Mouse (Mus musculus): Measurements from ENCODE around the gene Slc7a6. TPM values are rescaled to one million over a fixed set of nuclear protein-coding genes. Genes with fewer than 3 reads are reported as not detected.
A peak's percentile ranks its signal among the peaks of the same experiment; 100 is the strongest.

Slc7a6 gene
- total RNA-seq, 2 experiments from 2014 or later = 23.2 to 26.2 TPM

DNA sequence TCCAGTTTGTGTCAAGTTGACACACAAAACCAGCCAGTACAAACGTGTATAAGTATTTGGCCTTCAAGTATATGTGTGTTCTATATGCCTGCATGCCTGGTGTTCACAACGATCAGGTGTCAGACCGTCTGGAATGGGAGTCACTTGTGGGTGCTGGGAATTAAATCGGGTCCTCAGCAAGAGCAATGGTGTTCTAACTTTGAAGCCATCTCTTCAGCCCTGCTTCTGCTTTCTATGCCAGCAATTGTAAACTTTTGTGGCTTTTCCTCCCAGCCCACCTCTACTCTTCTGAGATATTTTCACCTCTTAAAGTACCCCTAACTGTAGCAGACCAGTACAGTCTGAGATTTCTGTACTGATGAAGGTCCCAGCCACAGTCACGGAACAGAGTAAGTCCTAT is 28.5 kb upstream of the Slc7a6 start:
- DNase-seq (ENCODE audit: low spot score in 2 of 2) = no peak

DNA sequence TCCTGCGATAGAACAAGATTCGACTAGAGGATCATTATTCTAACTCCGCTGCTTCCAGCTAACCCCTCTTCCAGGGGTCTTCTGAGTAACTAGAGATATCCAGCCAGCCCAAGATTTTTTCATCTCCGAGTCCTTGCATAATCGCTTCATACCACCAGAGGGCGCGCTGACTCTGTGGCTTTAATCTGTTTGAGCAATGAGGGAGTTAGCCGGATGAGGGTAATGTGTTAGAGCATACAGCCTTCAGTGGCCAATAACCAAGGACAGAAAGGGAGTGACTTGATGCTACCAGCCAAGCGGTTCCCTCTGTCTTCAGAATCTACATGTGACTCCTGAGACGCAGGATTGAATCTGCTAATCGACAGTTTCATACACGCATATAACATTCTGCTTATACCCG is 27.9 kb upstream of the Slc7a6 start:
- DNase-seq (ENCODE audit: low spot score in 2 of 2) = peak; percentile 86 to 89

DNA sequence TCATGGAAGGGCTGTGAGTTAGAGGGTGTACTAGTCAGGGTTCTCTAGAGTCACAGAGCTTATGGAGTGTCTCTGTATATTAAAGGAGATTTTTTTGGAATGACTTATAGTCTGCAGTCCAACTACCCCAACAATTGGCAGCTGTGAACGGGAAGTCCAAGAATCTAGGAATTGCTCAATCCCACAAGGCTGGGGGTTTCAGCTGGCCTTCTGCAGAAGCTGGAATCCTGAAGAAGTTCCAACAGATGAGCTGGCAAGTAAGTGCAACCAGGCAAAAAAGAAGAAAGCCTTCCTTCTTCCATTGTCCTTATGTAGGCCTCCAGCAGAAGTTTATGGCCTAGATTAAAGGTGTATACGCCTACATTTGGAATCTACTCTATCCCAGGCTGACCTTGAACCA is 23.3 kb upstream of the Slc7a6 start:
- DNase-seq (ENCODE audit: low spot score in 2 of 2) = no peak

DNA sequence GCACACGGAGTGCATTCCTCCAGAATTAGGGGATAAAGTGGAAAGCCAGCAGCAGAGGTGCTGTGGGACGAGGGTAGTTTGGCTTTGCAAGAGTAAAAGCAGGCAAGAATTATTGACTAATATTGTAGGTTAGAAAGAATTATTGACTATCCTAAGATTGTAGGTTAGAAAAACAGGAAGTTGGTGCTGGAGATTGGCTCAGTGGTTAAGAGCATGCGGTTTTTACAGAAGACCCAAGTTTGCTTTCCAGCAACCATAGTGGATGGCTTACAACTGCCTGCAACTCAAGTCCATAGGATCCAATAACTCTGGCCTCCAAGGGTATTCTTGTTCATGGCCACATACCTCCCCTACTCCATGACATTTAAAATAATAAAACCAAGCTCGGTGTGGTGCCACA is 22.6 kb upstream of the Slc7a6 start:
- DNase-seq (ENCODE audit: low spot score in 2 of 2) = no peak

DNA sequence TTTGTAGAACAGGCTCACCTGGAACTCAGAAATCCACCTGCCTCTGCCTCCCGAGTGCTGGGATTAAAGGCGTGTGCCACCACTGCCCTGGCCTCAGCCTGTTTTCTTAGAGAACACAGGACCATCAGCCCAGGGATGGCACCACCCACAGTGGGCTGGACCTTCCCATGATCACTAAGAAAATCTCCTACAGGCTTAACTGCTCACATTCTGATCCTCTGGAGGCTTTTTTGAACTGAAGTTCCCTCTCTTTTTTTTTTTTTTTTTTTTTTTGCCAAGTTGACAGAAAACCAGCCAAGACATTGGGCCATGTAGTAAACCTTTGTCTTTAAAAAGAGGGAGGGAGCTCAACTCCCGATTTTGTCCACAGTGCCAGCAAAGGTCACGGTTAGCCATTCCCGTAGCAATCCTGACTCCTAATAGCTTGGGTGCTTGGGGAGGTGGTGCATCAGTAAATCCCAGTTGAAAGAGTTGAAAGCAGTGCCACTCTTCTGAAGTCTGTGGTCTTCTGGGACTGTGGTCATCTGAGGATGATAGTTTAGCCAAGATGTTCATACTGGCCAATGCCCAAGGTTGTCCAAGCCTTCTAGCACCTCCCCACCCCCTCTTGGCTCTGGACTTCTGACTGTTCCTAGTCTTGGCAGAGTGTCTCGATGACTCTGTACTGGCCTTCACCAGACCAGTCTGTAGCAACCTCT is 20.6 kb upstream of the Slc7a6 start:
- no peak for DNase-seq (ENCODE audit: low spot score in 2 of 2)

DNA sequence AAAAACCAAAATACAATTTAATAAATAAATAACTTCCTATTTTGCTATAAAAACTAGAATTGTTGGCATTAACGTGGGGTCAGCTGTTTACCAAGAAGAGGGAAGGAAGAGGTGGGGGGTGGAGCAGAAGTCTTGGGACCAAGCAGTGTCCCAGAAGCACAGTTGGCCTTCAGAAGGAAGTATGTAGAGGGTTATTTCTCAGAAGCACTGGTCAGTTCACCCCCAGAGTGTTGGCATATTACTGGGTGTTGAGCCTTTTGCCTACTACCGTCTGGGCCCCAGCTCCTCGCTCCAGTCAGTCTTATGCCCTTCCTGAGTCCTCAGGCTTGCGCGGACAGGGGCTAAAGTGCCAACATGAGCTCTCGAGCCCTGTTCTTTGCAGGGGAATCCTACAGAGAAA is 19.6 kb upstream of the Slc7a6 start:
- no peak for DNase-seq (ENCODE audit: low spot score in 2 of 2)

DNA sequence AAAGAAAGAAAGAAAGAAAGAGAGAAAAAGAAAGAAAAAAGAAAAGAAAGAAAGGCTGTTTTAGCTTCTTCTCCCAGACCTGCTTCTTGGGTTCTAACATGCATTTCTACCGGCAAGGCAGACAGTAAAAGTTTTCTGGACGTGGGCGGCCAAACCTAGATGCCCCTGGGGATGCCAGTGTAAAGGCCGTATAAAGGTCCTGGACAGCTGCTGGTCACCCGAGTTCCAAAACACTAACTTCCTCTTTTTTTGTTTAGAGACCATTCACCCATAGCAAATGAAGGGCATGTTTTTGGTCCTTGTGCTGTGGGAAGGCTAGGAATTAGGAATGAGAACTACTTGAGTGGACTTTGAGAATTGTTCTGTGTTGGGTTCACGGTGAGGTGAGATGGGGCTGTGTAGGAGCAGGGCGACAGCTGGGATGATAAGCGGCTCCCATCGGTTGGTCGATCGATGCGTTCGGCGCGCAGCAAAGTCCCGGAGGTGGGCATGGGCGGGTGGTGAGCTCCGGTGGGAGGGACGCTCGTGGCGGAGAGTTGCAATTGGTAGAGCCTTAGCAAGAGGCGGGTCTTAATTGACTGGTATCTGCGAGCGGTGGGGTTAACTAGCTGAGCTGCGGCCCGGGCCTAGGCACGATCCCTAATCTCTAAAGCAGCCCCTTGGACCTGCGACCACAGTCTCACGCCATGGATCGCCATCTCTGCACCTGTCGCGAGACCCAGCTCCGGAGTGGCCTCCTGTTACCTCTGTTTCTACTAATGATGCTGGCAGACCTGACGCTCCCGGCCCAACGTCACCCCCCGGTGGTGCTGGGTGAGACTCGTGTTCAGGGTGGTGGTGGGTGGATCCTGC is 18.6 kb upstream of the Slc7a6 start, which contains the start of gene Pla2g15:
Gene Pla2g15 (plus strand): TSS at position 599 of the 852 bp plus-strand sequence.
- peak; percentile 90 to 93 for DNase-seq (ENCODE audit: low spot score in 2 of 2)

DNA sequence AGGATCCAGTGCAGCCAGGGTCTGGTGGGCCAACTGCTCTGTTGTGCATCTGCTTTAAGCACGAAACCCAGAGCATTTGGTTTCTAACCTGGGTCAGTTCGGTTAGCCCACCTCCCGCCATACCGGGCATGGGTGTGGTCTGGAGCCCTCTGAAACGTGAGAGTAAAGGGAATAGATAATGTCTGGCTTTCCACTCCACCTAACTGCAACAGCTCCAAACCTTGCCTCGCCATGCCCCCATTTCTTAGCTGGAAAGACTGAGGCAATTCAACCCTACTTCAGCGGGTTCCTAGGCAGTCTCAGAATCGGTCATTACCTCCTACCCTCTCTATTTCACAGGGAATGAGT is 18.0 kb upstream of the Slc7a6 start:
- no peak for DNase-seq (ENCODE audit: low spot score in 2 of 2)

DNA sequence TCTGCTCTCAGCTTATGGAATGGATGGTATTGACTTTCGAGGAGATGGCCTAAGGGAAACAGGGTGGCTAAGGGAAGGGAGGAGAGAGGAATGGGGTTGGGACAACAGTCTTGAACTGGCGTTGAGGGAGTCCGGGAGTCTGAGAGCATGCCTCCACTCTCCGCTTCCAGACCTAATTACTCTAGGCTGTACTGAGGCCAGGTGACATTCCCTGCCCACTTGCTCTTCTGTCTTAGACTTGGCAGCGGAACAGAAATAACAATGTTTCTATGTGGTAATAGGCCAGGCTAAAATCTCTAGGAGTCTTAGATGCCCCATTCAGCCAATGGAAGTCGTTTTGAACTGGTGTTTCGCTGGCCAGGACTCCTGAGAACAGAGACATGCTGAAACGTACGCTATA is 17.6 kb upstream of the Slc7a6 start:
- DNase-seq (ENCODE audit: low spot score in 2 of 2) = no peak

DNA sequence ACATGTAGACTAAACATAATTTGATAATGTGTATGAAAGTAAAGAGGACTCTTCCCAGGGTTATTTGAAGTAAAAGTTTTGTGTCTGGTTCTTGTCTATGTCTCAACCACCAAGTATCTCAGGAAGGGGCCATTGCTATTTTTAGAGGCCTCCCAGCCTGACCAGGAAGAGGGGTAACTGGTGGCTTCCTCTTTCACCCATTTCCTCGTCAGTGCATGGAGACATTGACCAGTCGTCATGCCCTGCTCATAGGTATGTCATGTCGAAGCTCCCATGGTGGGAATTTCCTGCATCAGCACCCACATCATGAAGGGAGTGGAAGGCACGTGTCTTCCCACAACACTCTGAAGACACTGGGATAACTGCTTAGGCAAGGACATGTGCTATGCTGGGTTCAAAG is 15.8 kb upstream of the Slc7a6 start:
- no peak for DNase-seq (ENCODE audit: low spot score in 2 of 2)

DNA sequence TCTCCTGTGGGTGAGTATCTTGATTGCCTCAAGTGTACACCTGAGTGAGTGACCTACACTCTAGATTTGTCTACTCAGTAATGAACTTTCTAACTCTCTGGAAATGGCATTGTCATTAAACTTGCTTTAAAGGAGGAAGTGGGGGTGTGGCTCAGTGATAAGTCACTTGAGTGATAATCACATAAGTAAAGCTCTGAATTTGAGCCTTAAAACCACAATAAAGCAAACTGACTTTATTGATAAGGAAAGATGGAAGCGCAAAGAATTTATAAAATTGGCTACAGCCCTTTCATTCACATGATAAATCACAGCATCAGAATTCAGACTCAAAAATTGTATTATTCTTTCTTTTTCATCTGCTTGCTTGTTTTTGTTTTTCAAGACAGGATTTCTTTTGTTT is 11.2 kb upstream of the Slc7a6 start:
- DNase-seq (ENCODE audit: low spot score in 2 of 2) = no peak

DNA sequence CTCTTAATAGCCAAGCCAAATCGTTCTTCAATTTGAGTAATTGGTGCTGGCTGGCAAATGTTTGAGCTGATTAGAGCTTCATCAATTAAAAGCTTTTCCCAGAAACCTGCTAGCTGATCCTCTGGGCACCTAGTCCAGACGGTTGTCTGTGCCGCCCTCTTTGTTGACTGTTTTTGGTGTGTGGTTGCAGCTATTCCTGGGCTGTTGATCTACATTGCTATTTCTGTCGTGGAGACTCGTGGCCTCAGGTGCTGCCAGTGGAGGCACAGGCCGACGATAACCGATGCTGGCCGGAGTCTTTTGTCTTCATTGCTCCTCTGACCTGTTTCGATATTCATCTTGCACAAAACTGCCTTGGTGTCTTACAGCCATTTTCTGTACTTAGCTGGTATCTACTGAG is 10.3 kb upstream of the Slc7a6 start:
- DNase-seq (ENCODE audit: low spot score in 2 of 2) = no peak

DNA sequence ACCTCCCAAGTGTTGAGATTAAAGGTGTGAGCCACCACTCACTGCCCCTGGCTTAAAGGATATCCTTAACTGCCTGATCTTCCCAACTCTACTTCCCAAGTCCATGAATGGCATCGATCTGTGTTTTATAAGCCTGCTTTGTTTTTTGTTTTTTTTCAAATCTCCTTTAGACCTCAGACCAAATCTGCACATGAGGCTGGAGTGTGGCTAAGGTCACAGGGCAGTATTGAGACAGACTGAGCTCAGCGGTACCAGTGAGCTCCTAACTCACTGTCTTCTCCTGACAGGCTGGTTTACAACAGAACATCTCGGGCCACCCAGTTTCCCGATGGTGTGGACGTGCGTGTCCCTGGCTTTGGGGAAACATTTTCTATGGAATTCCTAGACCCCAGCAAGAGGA is 8.8 kb upstream of the Slc7a6 start:
- no peak for DNase-seq (ENCODE audit: low spot score in 2 of 2)

DNA sequence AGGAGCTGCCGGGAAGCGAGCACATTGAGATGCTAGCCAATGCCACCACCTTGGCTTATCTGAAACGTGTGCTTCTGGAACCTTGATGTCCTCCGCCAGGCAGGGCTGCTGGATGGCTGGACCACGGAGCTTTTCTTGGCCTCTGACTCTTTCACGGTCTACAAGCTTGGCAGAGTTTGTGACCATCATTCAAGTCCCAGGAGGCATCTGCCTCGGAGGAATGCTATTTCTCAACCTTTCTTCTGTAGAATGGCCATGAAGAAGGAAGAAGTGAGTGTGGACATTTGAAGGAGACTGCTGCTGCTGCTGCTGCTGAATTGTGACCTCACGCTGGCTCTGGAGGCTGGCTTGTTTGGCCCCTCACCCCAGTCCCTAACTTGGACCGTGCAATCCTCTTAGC is 5.4 kb upstream of the Slc7a6 start:
- DNase-seq (ENCODE audit: low spot score in 2 of 2) = no peak

DNA sequence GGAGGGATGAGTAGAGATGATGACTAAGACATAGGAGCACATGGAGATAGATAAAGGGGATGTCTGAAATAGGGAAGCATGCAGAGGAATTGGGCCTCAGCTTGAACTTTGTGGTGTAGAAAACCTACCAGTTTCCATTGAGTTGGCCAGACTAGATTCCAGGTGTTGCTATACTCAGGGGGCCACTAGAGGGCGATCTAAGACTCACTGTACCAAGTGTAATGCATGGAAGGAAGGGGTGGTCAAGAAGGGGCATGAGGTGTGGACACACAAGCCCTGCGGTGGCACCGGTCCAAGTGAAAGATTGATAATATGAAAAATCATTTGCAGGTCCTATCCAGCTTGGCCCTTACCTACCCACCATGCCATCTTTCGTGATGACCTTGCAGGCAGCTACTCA is 3.2 kb upstream of the Slc7a6 start:
- peak; percentile 79 to 81 for DNase-seq (ENCODE audit: low spot score in 2 of 2)

DNA sequence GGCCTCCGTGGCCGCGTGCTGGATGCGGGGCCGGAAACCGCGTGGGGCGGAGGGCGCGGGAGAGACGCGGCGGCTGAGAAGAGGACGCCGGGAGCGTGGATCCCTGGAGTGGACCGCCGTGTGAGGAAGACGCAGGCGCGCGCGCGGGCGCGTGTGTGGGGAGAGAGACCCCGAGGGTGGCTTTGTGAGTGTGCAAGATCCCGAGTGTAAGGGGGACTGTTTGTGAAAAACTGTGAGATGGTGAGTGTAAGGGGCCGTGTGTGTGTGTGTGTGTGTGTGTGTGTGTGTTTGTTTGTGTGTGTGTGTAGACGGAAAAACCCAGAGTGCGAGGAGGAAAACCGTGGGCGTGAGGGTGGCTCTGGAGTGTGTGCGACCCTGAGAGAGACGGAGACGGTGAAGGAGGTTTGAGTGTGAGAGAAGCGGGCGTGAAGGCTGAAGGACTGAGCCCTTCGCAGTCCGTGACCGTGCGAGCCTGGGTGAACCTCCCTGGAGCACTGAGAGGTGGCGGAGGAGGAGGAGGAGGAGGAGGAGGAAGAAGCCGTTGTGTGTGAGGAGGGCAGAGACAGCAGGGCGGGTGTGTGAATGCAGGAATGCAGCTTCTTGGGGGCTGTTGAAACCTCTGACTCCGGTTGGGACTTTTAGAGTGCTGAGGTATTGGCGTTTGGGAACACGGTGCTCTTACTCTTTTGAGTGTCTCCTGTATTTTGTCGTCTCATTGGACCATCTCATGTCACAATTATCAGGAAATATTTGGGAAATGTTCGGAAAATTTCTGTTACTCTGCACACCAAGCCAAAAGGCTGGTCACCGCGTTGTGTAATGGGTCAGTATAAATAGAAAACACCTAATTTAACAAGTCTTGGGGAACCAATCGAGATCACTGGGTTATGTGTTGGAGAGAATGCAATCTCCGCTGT is 618 bp downstream of the Slc7a6 start:
- DNase-seq (ENCODE audit: low spot score in 2 of 2) = no peak

DNA sequence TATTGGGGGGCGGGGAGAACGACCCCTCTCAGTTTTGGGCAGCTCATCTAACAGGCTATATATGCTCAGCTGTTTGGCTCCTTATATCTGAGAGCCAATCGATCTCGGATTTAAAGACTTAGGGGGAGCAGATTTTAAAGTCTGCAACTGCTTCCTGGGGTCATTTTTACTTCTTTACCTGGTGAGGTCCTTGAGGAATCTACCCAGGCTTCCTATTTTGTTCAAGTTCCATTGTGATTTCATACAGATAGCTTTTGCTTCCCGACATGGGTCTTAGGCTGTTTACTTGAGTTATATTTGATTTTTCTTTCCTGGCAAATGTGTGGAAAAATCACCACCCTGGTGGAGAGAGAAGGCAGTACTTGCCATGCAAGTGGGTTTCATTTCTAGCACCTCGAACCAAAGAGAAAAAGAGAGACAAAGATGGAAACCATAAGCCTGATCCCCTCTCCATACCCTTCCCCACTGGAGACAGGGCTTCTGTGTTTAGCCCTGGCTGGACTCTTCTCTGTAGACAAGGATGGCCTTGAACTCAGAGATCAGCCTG is 1.4 kb downstream of the Slc7a6 start:
- DNase-seq (ENCODE audit: low spot score in 2 of 2) = no peak

DNA sequence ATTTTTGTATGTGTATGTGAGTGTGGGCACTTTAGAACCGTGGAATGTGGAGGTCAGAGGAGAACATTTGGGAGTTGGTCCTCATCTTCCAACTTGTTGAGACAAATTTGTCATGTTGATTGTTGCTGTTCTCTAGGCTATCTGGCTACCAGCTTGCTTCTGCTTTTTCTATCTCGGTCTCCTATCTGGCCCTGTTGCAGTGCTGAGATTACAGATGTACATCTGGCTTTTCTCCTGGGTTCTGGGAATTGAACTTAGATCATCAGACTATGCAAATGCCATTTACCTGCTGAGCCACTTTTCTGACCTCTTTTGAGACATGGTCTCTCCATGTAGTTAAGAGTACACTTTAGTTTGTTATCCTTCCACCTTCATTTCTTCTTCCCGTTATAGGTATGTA is 4.9 kb downstream of the Slc7a6 start:
- no peak for DNase-seq (ENCODE audit: low spot score in 2 of 2)

DNA sequence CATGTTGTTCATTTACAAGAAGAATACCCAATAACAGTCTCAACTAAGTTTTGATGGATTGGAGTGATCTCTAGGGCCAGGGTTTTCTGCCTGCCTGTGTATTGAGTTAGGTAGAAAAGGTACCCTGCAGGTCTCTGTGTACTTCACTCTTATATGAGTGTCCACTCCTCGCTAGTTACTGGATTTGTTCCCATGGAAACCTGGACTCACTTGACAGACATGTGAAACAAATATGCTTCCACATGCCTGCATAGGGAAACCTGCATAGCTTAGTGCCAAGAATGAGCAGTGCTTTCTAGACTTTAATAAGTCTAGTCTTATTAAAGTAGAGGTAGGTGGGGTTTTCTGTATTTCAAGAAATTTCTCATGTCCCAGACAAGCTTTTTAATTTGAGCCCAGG is 8.2 kb downstream of the Slc7a6 start:
- DNase-seq (ENCODE audit: low spot score in 2 of 2) = no peak

DNA sequence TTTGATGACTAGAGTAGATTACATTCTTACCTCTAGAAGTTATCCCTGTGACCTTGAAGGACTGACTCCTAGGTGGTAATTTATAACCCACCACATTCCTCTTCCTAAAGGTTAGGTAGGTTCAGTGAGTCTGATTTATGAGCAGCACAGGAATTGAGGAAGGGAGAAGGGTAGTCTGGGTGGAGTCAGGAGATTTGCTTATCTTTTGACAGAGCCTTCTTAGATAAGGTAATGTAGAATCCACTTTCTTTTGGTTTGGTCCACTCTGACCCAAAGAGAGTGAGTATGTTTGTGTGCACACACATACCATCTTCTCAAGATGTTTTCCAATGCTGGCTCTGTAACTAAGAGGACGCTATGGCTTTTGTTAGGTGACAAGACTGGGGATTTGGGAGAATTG is 8.9 kb downstream of the Slc7a6 start:
- no peak for DNase-seq (ENCODE audit: low spot score in 2 of 2)

DNA sequence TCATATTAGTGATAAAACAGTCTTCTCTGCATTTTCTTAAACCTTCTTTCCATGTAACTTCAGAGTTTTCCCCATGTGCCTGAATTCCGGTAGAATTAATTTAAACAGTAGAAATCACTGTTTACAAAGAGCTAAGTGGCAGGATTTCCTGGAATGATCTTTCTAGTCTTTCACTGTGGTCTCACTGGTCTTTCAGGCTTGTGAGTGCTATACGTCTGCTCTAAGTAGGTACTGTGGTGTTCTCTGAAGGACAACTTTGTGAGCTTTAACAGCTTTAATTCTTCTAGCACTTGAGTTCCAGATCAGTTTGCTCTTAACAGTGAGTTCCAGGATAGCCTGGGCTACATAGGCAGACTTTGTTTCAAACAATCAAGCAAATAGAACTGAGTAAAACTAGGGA is 9.8 kb downstream of the Slc7a6 start:
- DNase-seq (ENCODE audit: low spot score in 2 of 2) = no peak
